Mouse (Mus musculus): Measurements from ENCODE around the gene Osbpl3.

DNA sequence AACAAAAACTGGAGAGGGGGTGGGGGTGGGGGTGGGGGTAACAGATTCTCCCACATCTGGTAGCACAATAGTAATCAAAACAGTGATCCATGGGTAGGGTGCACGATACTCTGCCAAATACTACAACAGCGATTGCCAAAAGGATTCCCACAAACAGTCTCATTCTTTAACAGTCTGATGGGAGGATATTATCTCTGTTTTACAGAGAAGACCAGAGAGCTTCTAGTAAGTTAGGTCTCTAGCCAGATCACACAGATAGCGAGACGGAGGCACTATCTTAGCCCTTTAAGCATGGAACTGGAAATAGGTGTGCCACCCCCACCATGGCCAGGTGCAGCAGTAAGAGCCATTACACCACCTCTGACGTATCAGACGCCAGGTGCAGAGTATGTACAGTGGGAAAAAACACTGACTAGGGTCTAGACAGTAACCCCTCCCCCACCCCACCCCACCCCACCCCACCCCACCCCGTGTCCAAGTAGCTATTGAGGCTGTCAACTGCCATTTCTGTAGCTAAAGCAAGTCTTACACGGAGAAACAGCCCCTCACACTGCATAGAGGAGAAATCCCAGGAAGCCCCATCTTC lies 84.4 kb downstream of the Osbpl3 start:
- TF ChIP-seq CTCF (IDR thresholded peaks at IDR 0.05; ENCODE audit: low read depth, low read length) (no peak), TAL1 (conservative IDR thresholded peaks at IDR 0.05; ENCODE audit: low read depth, low read length) (no peak), GATA1 (IDR thresholded peaks at IDR 0.05; ENCODE audit: borderline replicate concordance, low read length) (no peak), POLR2AphosphoS5 (IDR thresholded peaks at IDR 0.05; ENCODE audit: insufficient replicate concordance, low read depth, low read length) (no peak), GATA2 (IDR thresholded peaks at IDR 0.05; ENCODE audit: borderline replicate concordance, low read depth, low read length) (no peak)
